Mouse (Mus musculus) adrenal gland, postnatal 36 days (tissue): ENCODE results near the gene Gm10282. TPM values are rescaled to one million over a fixed set of nuclear protein-coding genes. Genes with fewer than 3 reads are reported as not detected.

ENCODE experiments used
- DNase-seq, 2 experiments: peaks; one replicate each; pipeline ENCODE4 v3.0.0; 2021; ENCODE audit warnings: mixed read lengths in 1 of 2
- total RNA-seq, 2 experiments: library from RNA; stranded (reverse); gene quantifications; 2 replicates each; pipeline ENCODE4 v1.2.3; 2021

Gm10282 gene
- total RNA-seq, 2 experiments from 2014 or later = 5.8 to 20.3 TPM

DNA sequence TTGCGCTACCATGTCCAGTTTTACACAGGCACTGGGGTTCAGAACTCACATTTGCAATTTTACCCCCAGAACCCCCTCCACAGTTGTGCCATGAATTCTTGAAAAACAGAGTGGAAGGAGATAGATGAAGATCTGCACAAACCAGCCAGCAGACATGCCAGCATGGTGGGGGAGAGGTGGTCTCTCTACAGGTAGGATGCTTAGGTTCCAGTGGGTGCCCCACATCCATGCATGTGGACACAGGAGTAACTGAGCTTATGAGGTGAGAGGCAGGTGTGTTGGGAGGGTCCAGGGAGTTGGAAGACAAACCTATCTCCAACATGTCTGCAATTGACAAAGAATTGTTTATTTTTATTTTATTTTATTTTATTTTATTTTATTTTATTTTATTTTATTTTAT, 6.1 kb downstream of the Gm10282 start:
- no peak for DNase-seq

DNA sequence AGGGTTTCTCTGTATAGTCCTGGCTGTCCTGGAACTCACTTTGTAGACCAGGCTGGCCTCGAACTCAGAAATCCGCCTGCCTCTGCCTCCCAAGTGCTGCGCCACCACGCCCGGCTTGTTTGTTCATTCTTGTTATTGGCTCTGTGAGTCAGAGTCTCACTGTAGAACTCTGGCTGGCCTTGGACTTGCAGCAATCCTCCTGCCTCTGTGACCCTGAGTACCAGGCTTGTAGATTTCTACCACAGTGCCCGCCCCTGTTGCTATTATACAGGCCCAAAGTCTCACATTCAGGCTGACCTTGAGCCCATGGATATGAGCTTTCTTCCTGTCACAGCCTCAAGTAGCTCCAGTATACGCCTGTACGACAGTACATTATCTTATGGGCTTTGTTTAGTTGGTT, 8.5 kb downstream of the Gm10282 start:
- DNase-seq = peak in 1 of 2 experiments; percentile 46

DNA sequence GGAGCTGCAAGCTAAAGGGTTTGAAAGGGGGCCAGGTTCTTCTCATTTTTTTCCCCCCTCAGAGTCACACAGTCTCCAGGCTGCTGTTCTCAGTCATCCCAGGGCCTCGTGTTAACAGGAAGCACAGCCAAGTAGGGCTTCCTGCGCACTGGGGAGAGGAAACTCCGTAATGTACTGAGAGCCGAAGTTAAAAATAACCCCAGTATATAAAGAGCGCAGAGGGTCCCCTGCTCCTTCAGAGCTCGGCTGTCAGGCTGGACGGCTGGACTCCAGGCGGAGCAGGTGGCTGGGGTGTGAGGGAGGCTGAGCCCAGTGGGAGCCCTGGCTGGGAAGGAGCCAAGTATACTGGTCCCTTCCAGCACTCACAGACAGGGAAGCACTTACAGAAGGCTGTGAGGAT, 9.4 kb downstream of the Gm10282 start:
- peak; percentile 77 to 85 for DNase-seq

DNA sequence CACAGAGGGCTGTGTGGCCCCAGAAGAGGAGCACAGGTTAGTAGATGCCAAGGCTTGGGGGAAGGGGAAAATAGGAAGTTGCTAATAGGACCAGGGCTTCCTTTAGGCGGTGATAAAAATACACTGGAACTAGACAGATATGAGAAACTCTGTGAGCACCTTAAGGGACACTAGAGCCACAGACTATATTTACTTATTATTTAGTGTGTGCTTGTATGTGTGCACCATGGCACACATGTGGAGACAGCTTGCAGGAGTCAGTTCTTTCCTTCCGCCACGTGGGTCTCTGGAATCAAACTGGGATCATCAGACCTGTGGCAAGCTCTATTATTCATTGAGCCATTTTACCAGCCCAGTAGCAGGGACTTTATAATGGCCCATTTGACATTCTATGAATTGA, 9.9 kb downstream of the Gm10282 start:
- DNase-seq = no peak

DNA sequence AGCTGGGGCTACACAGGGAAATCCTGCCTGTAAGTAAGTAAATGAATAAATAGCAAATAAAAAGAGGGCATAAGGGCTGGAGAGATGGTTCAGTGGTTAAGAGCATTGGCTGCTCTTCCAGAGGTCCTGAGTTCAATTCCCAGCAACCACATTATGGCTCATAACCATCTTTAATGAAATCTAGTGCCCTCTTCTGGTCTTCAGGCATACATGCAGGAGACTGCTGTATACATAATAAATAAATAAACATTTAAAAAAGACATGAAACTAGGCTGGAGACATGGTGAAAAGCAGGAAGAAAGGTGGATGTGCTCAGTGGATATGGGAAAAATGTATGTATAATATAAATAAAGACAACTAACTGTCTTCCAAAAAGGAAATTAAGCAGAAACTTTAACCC, 11.8 kb downstream of the Gm10282 start:
- DNase-seq = no peak

DNA sequence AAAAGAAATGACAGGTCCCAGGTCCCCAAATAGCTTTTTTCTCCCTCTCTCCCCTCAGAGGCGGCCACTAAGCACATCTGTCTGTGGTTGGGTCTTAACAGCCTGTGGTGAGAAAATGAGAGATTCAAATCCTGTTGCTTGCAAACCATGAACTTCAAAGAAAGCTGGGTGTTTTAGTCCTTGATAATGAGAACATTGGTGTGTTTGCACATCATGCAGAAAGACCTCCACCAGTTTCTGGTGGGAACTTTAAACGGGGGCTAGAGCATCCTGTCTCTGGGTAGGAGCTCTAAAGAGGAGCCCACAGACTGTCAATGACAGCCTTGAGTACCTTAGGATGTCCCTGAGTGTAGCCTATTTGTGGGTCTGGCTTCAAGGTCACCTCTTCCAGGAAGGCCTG, 14.0 kb downstream of the Gm10282 start:
- no peak for DNase-seq

- no peak for DNase-seq
These were observed 16.0 kb downstream of the Gm10282 start for GRCm38 (mm10) chr8:72289051-72289450.

DNA sequence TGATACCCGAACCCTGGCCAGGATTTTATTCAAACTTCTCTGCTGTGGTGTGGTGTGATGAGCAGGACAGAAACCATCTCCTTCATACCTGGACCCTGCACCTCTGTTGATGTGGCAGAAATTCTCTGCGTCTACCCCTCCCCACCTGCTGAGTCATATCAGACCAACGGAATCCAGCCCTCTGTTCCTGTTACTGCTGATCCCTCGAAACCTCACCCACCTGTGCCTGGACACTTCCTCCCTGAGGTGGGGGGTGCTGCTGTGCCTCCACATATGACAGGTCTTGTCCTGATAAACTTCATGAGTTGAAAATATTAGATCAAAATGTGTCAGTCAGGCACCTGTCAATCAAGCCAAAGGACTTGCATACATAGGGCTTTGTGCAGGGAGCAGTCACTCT, 19.8 kb downstream of the Gm10282 start:
- no peak for DNase-seq

GRCm38 (mm10) chr8:72281634-72282033, 23.4 kb downstream of the Gm10282 start:
- DNase-seq = peak; percentile 58 to 66

GRCm38 (mm10) chr8:72279151-72279550, 25.9 kb downstream of the Gm10282 start:
- no peak for DNase-seq

DNA sequence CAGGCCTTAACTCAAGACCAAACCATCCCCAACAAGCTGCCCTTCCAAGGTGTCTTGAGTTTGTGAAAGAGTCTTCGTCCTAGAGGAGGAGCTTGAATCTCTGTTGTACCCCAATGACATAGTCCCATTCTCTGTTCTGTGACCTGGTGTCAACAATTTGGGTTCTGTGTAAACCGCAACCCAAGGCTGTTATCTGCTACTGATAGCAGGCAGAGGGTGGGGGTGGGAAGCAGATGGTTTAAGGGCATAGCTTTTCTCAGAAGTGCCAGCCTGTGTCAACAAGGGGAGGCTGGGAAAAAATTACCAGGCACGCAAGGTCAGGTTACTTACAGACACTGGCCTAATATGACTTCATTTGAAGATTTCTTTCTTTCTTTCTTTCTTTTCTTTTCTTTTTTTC, 27.8 kb downstream of the Gm10282 start:
- no peak for DNase-seq

GRCm38 (mm10) chr8:72273807-72274206, 31.3 kb downstream of the Gm10282 start:
- DNase-seq = no peak

DNA sequence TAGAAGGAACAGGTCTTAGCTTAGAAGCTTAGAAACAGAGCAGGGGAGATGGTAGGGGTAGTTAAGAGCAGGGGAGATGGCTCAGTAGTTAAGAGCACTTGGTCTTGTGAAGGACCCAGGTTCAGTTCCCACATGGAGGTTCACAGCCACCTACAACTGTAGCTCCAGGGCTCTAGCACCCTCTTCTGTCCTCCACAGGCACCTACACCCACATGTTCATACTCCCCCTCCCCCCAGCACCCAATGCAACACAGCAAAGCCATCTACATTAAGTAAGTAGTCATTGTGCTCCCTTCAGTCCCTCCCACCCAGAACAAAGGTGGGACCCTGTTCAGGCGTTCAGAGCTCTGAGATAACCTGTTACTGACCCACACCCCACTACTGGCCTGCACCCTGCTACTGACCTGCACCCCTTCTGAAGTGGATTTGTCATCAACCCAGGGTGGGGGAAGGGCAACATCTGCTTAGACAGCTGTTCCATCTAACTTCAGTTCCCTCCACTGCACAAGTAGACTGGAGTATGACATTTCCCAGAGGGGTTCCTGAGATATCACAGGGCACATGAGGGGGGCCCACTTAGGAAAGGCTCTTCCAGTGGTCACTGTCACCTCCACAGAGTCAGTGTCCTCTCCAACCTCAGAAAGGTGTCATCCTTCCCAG, 31.8 kb downstream of the Gm10282 start:
- no peak for DNase-seq

DNA sequence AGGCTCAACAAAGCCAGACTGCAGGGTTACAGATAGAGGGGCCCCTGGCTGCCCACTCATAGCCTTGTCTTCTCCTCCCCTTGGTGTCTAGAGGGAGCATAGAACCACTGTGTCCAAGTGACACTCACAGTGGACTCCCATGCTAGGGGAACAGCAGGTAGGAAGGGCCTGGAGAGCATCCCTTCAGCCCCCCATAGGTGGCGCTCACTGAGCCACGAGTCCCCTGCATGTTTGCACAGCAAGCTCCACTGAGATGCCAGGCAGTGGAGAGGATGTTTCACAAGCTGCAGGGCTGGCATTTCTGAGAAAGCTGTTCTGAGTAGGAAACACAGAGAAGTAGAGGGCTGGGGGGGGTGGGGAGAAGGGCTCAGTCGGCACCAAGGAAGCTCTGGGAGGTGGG, 32.7 kb downstream of the Gm10282 start:
- DNase-seq = peak; percentile 74 to 88

GRCm38 (mm10) chr8:72271691-72272090, 33.4 kb downstream of the Gm10282 start:
- DNase-seq = peak in 1 of 2 experiments; percentile 15

GRCm38 (mm10) chr8:72271051-72271660, 33.9 kb downstream of the Gm10282 start:
- no peak for DNase-seq

DNA sequence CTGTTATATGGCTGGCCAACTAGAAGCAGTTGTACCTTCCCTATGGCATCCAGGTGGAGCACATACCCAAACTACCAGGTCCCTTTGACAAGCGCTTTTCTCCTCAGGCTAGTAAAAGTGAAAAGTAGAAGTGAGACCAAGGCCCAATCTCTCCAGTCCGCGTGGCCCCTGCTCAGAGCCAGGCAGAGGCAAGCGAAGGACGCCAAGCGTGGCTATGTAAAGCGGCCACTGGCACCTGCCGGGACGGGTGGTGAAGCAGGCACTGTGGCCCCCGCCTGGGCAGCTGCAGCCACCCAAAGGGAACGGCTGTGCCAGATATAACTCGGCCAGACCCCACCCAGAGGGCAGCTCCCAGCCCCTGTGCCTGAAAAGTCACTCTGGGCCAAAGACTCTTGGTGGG, 34.5 kb downstream of the Gm10282 start:
- DNase-seq = no peak

DNA sequence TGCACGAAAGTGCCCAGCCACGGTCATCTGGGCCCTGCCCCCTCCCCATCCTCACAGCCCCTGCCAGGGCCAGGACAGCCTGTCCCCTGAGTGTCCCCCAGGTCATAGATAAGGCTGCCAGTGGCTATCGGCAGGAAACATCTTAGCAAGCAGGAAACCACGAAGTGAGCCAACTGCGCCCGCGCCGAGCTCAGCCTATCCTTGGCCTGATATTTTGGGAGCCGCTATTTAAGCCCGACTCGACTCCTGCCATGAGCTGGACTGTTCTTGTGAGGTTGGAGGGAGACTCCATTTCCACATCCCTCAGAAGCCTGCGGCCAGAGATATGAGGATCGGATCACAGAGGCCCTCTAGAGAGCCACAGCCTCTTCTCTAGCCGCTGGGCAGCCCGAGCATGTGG, 36.7 kb downstream of the Gm10282 start:
- DNase-seq = peak; percentile 61 to 77

DNA sequence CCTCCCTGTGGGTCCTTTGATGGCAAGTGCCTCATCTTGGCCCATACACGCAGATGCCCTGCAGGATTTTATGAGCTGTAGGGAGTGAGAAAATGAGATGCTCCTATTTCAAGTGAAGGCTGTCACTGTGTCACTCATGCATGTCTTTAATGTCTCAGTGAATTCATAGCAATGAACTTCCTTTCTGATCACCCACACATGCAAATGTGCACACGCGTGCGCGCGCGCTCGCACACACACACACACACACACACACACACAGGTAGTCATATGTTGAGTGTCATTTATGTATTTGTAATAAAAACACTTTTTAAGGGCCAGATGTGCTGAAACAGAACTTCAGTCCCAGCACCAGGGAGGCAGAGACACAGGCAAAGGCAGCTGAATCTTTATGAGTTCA, 38.0 kb downstream of the Gm10282 start:
- no peak for DNase-seq

- DNase-seq = no peak
These were observed 38.4 kb downstream of the Gm10282 start for GRCm38 (mm10) chr8:72266671-72267070.

DNA sequence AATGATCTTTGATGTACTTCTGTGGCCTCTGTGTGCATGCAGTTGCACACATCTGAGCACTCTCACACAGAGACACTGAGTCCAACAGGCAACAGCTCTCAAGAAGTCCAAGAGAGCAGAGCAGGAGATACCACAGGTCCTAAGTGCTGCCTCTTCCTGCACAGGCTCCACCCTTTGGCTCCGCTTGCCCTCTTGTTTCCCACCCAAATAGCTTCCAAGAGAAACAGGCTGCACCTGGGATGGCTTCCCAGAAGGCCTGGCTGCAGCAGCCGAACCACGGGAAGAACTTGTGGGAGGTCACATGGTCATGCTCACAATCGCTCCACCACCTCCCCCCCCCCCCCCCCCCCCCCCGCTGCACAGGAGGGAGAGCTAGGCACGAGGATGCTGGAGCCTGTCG, 39.7 kb downstream of the Gm10282 start:
- peak; percentile 39 to 51 for DNase-seq

DNA sequence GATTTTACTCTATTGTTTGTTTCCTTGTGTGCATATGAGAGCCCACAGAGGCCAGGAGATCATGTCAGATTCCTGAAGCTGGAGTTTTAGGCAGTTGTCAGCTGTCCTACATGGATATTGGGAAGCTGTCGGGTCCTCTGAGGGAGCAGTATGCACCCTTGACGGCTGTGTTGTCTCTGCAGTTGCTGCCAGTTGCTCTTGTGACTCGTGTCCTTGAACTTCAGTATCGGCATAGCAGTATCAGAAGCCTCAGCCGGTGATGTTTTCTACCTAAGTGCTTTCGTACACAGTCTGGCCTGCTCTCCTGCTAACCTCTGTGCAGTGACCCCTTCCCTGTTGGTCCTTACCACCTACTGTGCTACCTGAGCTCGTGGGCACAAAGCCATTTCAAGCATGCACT, 41.6 kb downstream of the Gm10282 start:
- peak; percentile 55 to 66 for DNase-seq

DNA sequence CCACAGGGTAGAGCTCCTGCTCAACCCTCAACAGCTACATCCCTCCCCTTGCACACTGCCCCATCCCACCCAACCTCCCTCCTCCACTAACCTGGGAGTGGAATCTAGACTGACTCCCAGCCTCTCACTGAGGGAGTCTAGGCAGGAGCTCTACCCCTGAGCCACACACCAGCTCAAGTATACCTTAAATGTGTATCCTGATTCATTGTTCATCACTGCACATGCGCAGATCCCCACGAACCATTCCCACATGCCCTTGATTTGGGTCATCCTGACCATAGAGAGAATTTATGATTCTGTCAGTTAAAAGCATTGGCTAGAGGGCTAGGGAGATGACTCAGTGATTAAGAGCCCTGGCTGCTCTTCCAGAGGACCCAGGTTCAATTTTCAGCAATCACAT, 42.3 kb downstream of the Gm10282 start:
- DNase-seq = peak; percentile 81 to 86

DNA sequence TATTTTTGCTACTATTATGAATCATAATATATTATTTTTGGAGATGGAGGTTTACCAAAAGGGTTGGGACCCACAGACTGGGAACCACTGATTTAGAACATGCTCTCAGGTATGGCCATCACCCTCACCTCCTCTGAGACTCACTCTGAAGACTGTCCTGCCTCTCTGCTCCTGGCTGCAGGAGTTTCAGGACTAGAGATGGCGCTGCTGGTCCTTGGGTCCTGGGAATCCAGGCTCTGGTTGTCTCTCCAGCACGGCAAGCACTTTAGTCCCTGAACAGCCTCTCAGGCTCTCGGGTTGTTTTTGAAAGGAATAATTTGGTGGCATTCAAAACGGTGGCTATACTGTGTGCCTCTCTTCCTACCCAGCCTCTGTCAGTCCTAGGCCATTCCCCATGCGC, 43.2 kb downstream of the Gm10282 start:
- peak; percentile 65 to 68 for DNase-seq
